Mouse (Mus musculus): ENCODE results near the gene Nmrk2.

Nmrk2 gene

GRCm38 (mm10) chr10:81161602-81162317 is 40.1 kb downstream of the Nmrk2 start:
- no peak for DNase-seq

GRCm38 (mm10) chr10:81154736-81155135 is 47.1 kb downstream of the Nmrk2 start:
- no peak for DNase-seq

- DNase-seq: no peak
Observed at GRCm38 (mm10) chr10:81154313-81154712, 47.5 kb downstream of the Nmrk2 start.

- DNase-seq: no peak
Observed at GRCm38 (mm10) chr10:81152609-81153008, 49.2 kb downstream of the Nmrk2 start.

GRCm38 (mm10) chr10:81151261-81151660 is 50.6 kb downstream of the Nmrk2 start:
- no peak for DNase-seq

All from thymus, postnatal 14 days (tissue).